Mouse (Mus musculus) kidney, adult 9 months (tissue): ENCODE data around the gene 2010111I01Rik.

ENCODE experiments used
- DNase-seq: peaks from one replicate; pipeline ENCODE4 v3.0.0; 2022

2010111I01Rik gene

DNA sequence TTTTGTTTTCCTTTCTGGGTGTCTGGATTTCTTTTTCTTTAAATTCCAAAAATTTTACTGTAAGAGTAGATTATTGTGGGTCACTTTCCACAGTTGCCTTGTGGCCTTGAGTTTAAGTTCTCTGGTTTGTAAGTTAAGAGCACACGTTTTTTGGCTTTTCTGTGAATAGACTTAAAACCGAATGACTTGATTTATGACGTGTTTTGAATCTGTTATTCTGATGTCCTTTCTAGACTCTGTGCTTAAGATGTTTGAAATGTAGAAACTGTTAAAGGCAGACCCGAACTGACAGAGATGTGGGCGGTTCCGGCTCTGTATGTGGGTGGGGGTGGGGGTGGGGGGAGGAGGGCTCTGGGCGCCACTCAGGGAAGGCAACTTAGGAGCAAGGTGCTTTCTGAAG lies 282.3 kb downstream of the 2010111I01Rik start:
- no peak for DNase-seq

DNA sequence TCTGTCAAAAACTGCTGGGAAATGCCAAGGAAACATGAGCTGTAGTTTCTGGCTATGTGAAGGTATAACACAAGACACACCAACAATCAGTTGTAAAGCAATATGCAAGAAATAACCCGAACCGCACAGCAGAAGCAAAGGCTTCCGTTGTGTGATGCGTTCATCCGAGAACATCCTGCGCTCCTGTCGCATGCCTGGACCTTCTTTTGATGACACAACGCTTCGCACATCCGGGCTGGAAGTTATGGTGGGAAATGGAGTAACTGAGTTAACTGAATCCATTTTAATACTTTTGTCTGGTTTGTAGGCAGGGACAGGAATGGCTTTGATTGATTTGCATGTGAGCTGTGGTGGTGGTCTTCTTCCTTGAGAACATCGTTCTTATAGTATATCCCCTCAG lies 282.9 kb downstream of the 2010111I01Rik start:
- DNase-seq = no peak

DNA sequence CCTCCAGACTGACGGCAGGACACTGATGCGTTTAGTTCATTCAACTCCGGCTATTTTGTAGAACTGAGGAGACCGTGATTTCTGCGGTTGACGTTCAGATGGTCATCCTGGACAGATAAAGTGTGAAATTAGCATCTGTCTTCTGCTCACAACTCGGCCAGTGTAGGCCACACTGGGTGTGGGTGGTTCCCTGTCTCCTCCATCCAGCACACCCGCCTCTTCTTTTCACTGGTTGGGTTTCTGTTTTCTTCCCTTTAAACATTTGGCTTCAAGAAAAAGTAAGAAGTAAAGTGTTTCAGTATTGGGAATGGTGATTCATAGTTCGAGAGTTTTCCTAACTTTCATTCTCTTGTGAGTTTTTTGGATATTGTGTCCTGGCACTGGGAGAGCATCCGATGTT lies 283.6 kb downstream of the 2010111I01Rik start:
- no peak for DNase-seq

- DNase-seq = no peak
Observed at GRCm38 (mm10) chr13:63249171-63249570, 284.5 kb downstream of the 2010111I01Rik start.

GRCm38 (mm10) chr13:63249741-63250431 lies 285.2 kb downstream of the 2010111I01Rik start:
- no peak for DNase-seq

- DNase-seq = no peak
Observed at GRCm38 (mm10) chr13:63250441-63250980, 285.8 kb downstream of the 2010111I01Rik start.

- no peak for DNase-seq
Observed at GRCm38 (mm10) chr13:63251118-63251889, 286.6 kb downstream of the 2010111I01Rik start.

- DNase-seq = peak; percentile 68
Observed at GRCm38 (mm10) chr13:63252295-63253010, 287.8 kb downstream of the 2010111I01Rik start.

GRCm38 (mm10) chr13:63253147-63253546 lies 288.5 kb downstream of the 2010111I01Rik start:
- DNase-seq = peak; percentile 49

- no peak for DNase-seq
Observed at GRCm38 (mm10) chr13:63253886-63254636, 289.4 kb downstream of the 2010111I01Rik start.

GRCm38 (mm10) chr13:63255519-63256011 lies 290.9 kb downstream of the 2010111I01Rik start:
- DNase-seq = peak; percentile 74

GRCm38 (mm10) chr13:63256146-63256545 lies 291.5 kb downstream of the 2010111I01Rik start:
- peak; percentile 61 for DNase-seq

- peak; percentile 85 for DNase-seq
Observed at GRCm38 (mm10) chr13:63256807-63257206, 292.1 kb downstream of the 2010111I01Rik start.

DNA sequence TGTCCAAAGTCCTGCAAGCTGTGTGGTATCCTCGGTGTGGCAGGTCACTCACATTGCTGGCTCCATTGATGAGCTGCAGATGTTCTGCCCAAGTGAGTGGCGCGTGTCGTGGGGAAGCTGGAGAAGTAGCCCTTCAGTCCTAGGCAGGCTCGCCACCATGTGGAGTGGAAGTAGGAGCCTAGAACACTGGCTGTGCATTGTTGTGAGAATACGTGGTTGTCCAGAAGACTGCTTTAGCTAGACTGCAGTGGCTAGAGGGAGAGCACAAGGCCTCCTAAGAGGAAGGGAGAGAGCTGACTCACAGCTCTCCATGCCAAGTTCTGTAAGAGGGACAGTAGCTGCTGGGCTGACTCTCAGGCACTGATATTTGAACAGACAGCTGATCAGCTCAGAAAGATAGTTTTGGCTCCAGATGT lies 293.5 kb downstream of the 2010111I01Rik start:
- DNase-seq = peak; percentile 41

- no peak for DNase-seq
Observed at GRCm38 (mm10) chr13:63258671-63259070, 294.0 kb downstream of the 2010111I01Rik start.

- no peak for DNase-seq
Observed at GRCm38 (mm10) chr13:63260133-63260532, 295.4 kb downstream of the 2010111I01Rik start.

- peak; percentile 71 for DNase-seq
Observed at GRCm38 (mm10) chr13:63260753-63261631, 296.3 kb downstream of the 2010111I01Rik start.

DNA sequence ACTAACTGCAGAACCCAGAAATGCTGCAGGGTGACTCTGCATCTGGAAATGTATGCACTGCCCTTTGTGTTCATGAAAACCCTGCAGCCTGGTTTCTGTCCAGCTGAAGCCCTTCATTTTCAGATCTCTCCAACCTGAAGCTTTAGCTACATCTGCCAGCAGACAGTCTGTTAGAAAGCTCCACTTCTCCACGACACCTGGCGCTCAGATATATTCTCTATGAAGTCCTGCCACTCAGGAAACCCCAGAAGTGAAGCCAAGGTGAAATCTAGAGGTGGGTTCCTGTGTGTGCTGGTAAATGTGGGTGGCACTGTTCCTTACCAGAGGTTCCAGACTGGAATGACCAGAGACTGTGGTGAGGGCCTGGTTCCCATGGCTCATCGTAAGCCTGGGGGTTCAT lies 297.0 kb downstream of the 2010111I01Rik start:
- no peak for DNase-seq

DNA sequence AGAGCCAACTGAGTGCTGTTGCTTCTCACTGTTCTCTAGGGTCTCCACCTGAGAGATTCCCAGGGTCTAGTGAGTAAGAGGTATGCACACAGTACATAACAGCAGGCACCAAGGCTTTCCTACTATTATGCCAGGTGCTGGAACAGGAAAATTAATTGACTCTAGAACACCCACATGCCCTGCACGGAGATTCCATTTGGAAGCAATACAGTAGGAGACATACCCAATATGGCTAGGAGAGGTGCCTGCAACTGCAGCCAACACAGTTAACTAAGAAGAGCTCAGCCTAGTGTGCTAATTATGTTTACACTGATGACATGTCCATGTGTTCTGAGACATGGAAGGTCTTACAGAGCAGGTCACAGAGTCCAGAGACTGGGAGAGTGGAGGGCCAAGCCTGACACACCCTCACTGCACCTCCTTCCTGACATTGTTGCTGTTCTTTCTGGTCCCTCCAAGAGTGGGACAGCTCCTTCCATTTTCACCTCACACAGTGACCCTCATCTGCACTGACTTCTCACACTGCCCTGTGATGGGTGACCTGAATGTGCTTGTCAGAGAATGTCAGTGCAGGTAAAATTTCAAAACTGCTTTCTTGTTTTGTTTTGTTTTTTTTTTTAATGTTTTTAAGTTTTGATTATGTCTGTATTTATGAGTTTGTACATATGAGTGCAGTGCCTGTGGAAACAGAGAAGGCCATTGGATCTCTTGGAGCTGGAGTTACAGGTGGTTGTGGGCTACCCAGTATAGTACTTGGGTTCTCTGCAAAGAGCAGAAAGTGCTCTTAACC lies 297.7 kb downstream of the 2010111I01Rik start:
- no peak for DNase-seq

GRCm38 (mm10) chr13:63268371-63268770 lies 303.7 kb downstream of the 2010111I01Rik start:
- DNase-seq = peak; percentile 72
